Mouse (Mus musculus) liver, postnatal 0 days (tissue): ENCODE data around the gene Pigq.

Source experiments
- CTCF ChIP-seq: sonication (generic); IDR thresholded peaks from 2 replicates; pipeline ENCODE4 v1.5.1; 2016; ENCODE audit warnings: antibody characterized with exemption, low read depth
- EP300 ChIP-seq: IDR thresholded peaks from 2 replicates; pipeline ENCODE4 v1.6.1; 2016; ENCODE audit warnings: antibody characterized with exemption, low read depth, mild to moderate bottlenecking

- TF ChIP-seq CTCF (no peak), EP300 (no peak)
These were observed 66.8 kb downstream of the Pigq start for GRCm38 (mm10) chr17:25877741-25878610.
